Mouse (Mus musculus): ENCODE measurements around the gene Cwc22. TPM values are rescaled to one million over a fixed set of nuclear protein-coding genes. Genes with fewer than 3 reads are reported as not detected.

Gene Cwc22
- polyA plus RNA-seq, 2 experiments: 11.0 to 15.8 TPM

DNA sequence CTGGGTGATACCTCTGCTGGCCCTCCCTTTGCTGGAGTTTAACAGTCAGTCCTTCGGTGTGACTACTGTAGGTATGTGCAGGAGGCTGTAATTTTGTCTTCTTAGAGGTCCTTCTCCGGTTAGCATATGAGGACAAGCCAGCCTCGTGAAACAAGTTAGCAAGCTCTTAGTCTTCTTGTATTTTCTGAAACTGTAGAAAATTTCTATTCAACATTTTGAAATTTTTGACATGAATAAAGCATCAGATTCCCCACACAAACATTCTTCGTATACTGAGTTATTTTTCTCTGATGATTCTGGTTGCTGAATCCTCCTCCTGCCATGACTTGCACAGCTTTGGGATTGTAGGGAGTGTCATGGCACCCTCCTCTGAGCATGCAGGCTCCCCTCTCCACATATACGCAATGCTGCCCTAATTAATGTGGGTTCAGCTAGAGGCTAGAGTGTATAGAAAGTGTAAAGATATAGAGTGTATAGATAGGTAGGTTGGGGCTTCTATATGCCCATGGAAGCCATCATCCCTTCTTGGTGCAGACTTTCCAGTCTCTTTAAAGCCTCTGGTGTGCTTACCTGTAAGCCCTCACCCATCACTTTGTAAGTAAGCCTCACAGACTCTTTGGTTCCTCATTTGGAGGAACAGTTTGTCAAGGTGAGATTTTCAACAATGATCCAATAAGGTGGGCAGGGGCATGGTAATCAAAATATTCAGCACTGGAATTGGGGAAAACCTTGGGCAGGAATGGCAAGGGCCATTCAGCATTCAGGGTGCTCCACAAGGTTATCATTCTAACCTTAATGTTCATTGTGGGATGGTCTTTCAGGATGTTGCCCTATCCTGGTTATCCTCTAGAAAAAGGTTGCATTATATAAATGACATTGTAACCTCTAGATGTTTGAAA lies 64.6 kb downstream of the Cwc22 start:
- H3K27ac ChIP-seq: no peak overlapping the region
- H3K27me3 ChIP-seq (ENCODE audit: control insufficient read depth, insufficient read depth, low read length): no peaks in the 10 kb centered on the region
- no peak overlapping the region for H3K4me3 ChIP-seq (ENCODE audit: insufficient read depth in 1 of 2, low read depth in 2 of 2, low read length in 2 of 2)
- no peak overlapping the region for H3K4me2 ChIP-seq (ENCODE audit: low read depth)
- H3K36me3 ChIP-seq (replicated peaks; ENCODE audit: control insufficient read depth, insufficient read depth, low read depth): no peaks in the 10 kb centered on the region
- no peak for TF ChIP-seq EP300 (IDR thresholded peaks at IDR 0.05; ENCODE audit: low read depth)
- TF ChIP-seq CTCF (IDR thresholded peaks at IDR 0.05; ENCODE audit: low read depth): no peak
- DNase-seq (ENCODE audit: low read depth in 3 of 3, low spot score in 3 of 3): no peak
- no peaks in the 10 kb centered on the region for H3K4me1 ChIP-seq (replicated peaks; ENCODE audit: control insufficient read depth in 2 of 2, insufficient read depth in 2 of 2, low read length in 1 of 2)
- no peak for ATAC-seq (ENCODE audit: insufficient read depth)
- 56% methylated on average over 5 of the region's 5 CpGs for WGBS (ENCODE audit: insufficient replicate concordance)
- no peak overlapping the region for H3K9ac ChIP-seq (replicated peaks)
- H3K9me3 ChIP-seq (ENCODE audit: control insufficient read depth, low read length): no peaks in the 10 kb centered on the region

DNA sequence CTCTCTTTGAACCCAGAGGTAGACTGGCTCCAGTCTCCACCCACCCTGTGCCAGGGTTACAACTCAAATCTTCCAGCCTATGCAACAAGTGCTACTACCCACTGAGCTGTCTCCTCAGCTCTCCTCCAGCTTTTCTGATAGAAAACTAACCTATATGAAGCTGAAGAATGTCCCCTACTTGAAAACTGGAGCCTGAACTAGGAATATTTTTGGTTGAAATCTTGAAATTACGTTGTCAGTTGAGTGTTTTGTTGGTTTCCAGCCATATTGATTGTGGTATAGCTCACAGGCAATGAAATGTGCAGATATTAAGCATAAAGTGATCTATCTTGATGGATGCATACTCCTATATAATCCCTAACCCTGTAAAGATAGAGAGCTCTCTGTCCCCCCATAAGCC lies 65.8 kb downstream of the Cwc22 start:
- Histone ChIP-seq H3K27ac (no peak overlapping the region), H3K27me3 (ENCODE audit: control insufficient read depth, insufficient read depth, low read length) (no peaks in the 10 kb centered on the region), H3K4me1 (replicated peaks; ENCODE audit: control insufficient read depth in 2 of 2, insufficient read depth in 2 of 2, low read length in 1 of 2) (no peaks in the 10 kb centered on the region), H3K4me3 (ENCODE audit: insufficient read depth in 1 of 2, low read depth in 2 of 2, low read length in 2 of 2) (no peak overlapping the region), H3K9me3 (ENCODE audit: control insufficient read depth, low read length) (no peaks in the 10 kb centered on the region), H3K4me2 (ENCODE audit: low read depth) (no peak overlapping the region), H3K9ac (replicated peaks) (no peak overlapping the region), H3K36me3 (replicated peaks; ENCODE audit: control insufficient read depth, insufficient read depth, low read depth) (no peaks in the 10 kb centered on the region)
- no peak for TF ChIP-seq CTCF (IDR thresholded peaks at IDR 0.05; ENCODE audit: low read depth)
- WGBS (ENCODE audit: insufficient replicate concordance): 38% methylated on average over 1 of the region's 1 CpGs
- ATAC-seq (ENCODE audit: insufficient read depth) (no peak), DNase-seq (ENCODE audit: low read depth in 3 of 3, low spot score in 3 of 3) (no peak)

- no peak for ATAC-seq (ENCODE audit: insufficient read depth)
- TF ChIP-seq EP300 (IDR thresholded peaks at IDR 0.05; ENCODE audit: low read depth) (no peak), CTCF (IDR thresholded peaks at IDR 0.05; ENCODE audit: low read depth) (no peak)
Measured at GRCm38 (mm10) chr2:77879736-77880135, 66.4 kb downstream of the Cwc22 start.

GRCm38 (mm10) chr2:77877156-77877855 lies 68.9 kb downstream of the Cwc22 start:
- Histone ChIP-seq H3K27ac (no peak overlapping the region), H3K36me3 (replicated peaks; ENCODE audit: control insufficient read depth, insufficient read depth, low read depth) (no peaks in the 10 kb centered on the region), H3K4me3 (ENCODE audit: insufficient read depth in 1 of 2, low read depth in 2 of 2, low read length in 2 of 2) (no peak overlapping the region), H3K9me3 (ENCODE audit: control insufficient read depth, low read length) (no peaks in the 10 kb centered on the region), H3K9ac (replicated peaks) (no peak overlapping the region), H3K4me1 (replicated peaks; ENCODE audit: control insufficient read depth in 2 of 2, insufficient read depth in 2 of 2, low read length in 1 of 2) (no peaks in the 10 kb centered on the region), H3K27me3 (ENCODE audit: control insufficient read depth, insufficient read depth, low read length) (no peaks in the 10 kb centered on the region), H3K4me2 (ENCODE audit: low read depth) (no peak overlapping the region)
- no peak for TF ChIP-seq CTCF (IDR thresholded peaks at IDR 0.05; ENCODE audit: low read depth)
- TF ChIP-seq EP300 (IDR thresholded peaks at IDR 0.05; ENCODE audit: low read depth): no peak
- ATAC-seq (ENCODE audit: insufficient read depth) (no peak), DNase-seq (ENCODE audit: low read depth in 3 of 3, low spot score in 3 of 3) (no peak)
- 64% methylated on average over 10 of the region's 10 CpGs for WGBS (ENCODE audit: insufficient replicate concordance)

More at GRCm38 (mm10) chr2:77879736-77880135, 66.4 kb downstream of the Cwc22 start:
- no peak overlapping the region for H3K9ac ChIP-seq (replicated peaks)
- no peak overlapping the region for H3K4me2 ChIP-seq (ENCODE audit: low read depth)
- H3K27ac ChIP-seq: no peak overlapping the region
- 52% methylated on average over 5 of the region's 5 CpGs for WGBS (ENCODE audit: insufficient replicate concordance)
- no peaks in the 10 kb centered on the region for H3K36me3 ChIP-seq (replicated peaks; ENCODE audit: control insufficient read depth, insufficient read depth, low read depth)
- H3K4me3 ChIP-seq (ENCODE audit: insufficient read depth in 1 of 2, low read depth in 2 of 2, low read length in 2 of 2): no peak overlapping the region
- H3K27me3 ChIP-seq (ENCODE audit: control insufficient read depth, insufficient read depth, low read length): no peaks in the 10 kb centered on the region
- H3K9me3 ChIP-seq (ENCODE audit: control insufficient read depth, low read length): no peaks in the 10 kb centered on the region
- H3K4me1 ChIP-seq (replicated peaks; ENCODE audit: control insufficient read depth in 2 of 2, insufficient read depth in 2 of 2, low read length in 1 of 2): no peaks in the 10 kb centered on the region
- DNase-seq (ENCODE audit: low read depth in 3 of 3, low spot score in 3 of 3): no peak

GRCm38 (mm10) chr2:77876331-77876730 lies 69.8 kb downstream of the Cwc22 start:
- Histone ChIP-seq H3K27ac (no peak overlapping the region), H3K9me3 (ENCODE audit: control insufficient read depth, low read length) (no peaks in the 10 kb centered on the region), H3K4me3 (ENCODE audit: insufficient read depth in 1 of 2, low read depth in 2 of 2, low read length in 2 of 2) (no peak overlapping the region), H3K36me3 (replicated peaks; ENCODE audit: control insufficient read depth, insufficient read depth, low read depth) (no peaks in the 10 kb centered on the region), H3K4me2 (ENCODE audit: low read depth) (no peak overlapping the region), H3K4me1 (replicated peaks; ENCODE audit: control insufficient read depth in 2 of 2, insufficient read depth in 2 of 2, low read length in 1 of 2) (no peaks in the 10 kb centered on the region), H3K9ac (replicated peaks) (no peak overlapping the region), H3K27me3 (ENCODE audit: control insufficient read depth, insufficient read depth, low read length) (no peaks in the 10 kb centered on the region)
- ATAC-seq (ENCODE audit: insufficient read depth) (no peak), DNase-seq (ENCODE audit: low read depth in 3 of 3, low spot score in 3 of 3) (no peak)
- TF ChIP-seq CTCF (IDR thresholded peaks at IDR 0.05; ENCODE audit: low read depth) (no peak), EP300 (IDR thresholded peaks at IDR 0.05; ENCODE audit: low read depth) (no peak)
- WGBS (ENCODE audit: insufficient replicate concordance): 58% methylated on average over 6 of the region's 6 CpGs
